In genomic region chr6:48482501-48482900, GRCm38 (mm10) we compare ENCODE assay signal across 23 mouse cellular contexts. TPM values are rescaled to one million over a fixed set of nuclear protein-coding genes. Genes with fewer than 3 reads are reported as not detected.
DNase-seq lines count a peak whose midpoint lies in the region; ATAC-seq lines count a peak whose summit lies in the region.
"Had no signal": no experiment of that assay in that cellular context is flagged by ENCODE, and none has a peak within 500 bp of the region (broad histone marks: within the 10 kb centered on the region; RNA-seq: fewer than 3 reads in every experiment).

No protein-coding gene starts in this region.

- peak; percentile 45; the same call in 1 of the 2 replicates for ATAC-seq in frontal cortex, adult (ENCODE audit: low TSS enrichment)
- no peak for ATAC-seq in megakaryocyte, adult 5-6 weeks (ENCODE audit: poor library complexity, severe bottlenecking)
- peak; percentile 49 for ATAC-seq in common myeloid progenitor, adult 5-6 weeks (replicated peaks; ENCODE audit: low read depth, poor library complexity, severe bottlenecking)
- no peak for ATAC-seq in limb, embryonic 13.5 days (ENCODE audit: low FRiP score, low read depth)
- ATAC-seq: forebrain, embryonic 15.5 days; intestine, embryonic 16.5 days had no signal

- H3K9ac ChIP-seq in limb, embryonic 13.5 days = 0 out of 2 replicates have a peak overlapping the region, but pooled peaks have one; percentile 8
- H3K9ac ChIP-seq: forebrain, embryonic 15.5 days; heart, embryonic 13.5 days; hindbrain, embryonic 15.5 days had no signal

- WGBS in limb, embryonic 13.5 days = 62% methylated on average over 5 of the region's 5 CpGs

- H3K4me3 ChIP-seq in megakaryocyte, embryonic 14.5 days (replicated peaks) = peak overlapping the region; percentile 20
- no peak overlapping the region for H3K4me3 ChIP-seq in limb, embryonic 13.5 days
- H3K4me3 ChIP-seq: forebrain, embryonic 15.5 days; heart, embryonic 13.5 days; hindbrain, embryonic 15.5 days had no signal

- peak overlapping the region; percentile 10; the same call in 1 of the 2 replicates for H3K27ac ChIP-seq in limb, embryonic 13.5 days
- H3K27ac ChIP-seq: forebrain, embryonic 15.5 days; heart, embryonic 13.5 days; hindbrain, embryonic 15.5 days had no signal

- no peaks in the 10 kb centered on the region for H3K9me3 ChIP-seq in megakaryocyte, embryonic 14.5 days
- H3K9me3 ChIP-seq in limb, embryonic 13.5 days = no peaks in the 10 kb centered on the region
- H3K9me3 ChIP-seq: forebrain, embryonic 15.5 days; G1E; heart, embryonic 13.5 days; hindbrain, embryonic 15.5 days had no signal

- no peak for DNase-seq in frontal cortex, postnatal 36 days (ENCODE audit: low spot score in 2 of 2)
- DNase-seq in thymus, postnatal 14 days = no peak
- DNase-seq: adrenal gland, adult 8-10 months; B cell, adult 2 months; cerebellum, adult 9-10 months; gastrocnemius, postnatal 25 days; heart, adult 18-20 months; heart, postnatal 14 days; kidney, postnatal 25 days; layer of hippocampus, postnatal 36 days; lung, postnatal 4 days had no signal

- no peak overlapping the region for H3K4me2 ChIP-seq in limb, embryonic 13.5 days (replicated peaks)
- H3K4me2 ChIP-seq: forebrain, embryonic 15.5 days; heart, embryonic 13.5 days; hindbrain, embryonic 15.5 days; midbrain, embryonic 11.5 days had no signal

- H3K27me3 ChIP-seq in megakaryocyte, embryonic 14.5 days (replicated peaks) = peaks cover 97% of the 10 kb centered on the region
- no peaks in the 10 kb centered on the region for H3K27me3 ChIP-seq in limb, embryonic 13.5 days
- H3K27me3 ChIP-seq: forebrain, embryonic 15.5 days; hindbrain, embryonic 15.5 days had no signal

- peaks cover 8% of the 10 kb centered on the region; the same call in 1 of the 2 replicates for H3K4me1 ChIP-seq in megakaryocyte, embryonic 14.5 days
- peaks cover 21% of the 10 kb centered on the region for H3K4me1 ChIP-seq in limb, embryonic 13.5 days
- H3K4me1 ChIP-seq: forebrain, embryonic 15.5 days had no signal

- no peaks in the 10 kb centered on the region for H3K36me3 ChIP-seq in megakaryocyte, embryonic 14.5 days (replicated peaks; ENCODE audit: low read length)
- H3K36me3 ChIP-seq in limb, embryonic 13.5 days = no peaks in the 10 kb centered on the region
- H3K36me3 ChIP-seq: forebrain, embryonic 15.5 days; G1E; heart, embryonic 13.5 days; hindbrain, embryonic 15.5 days had no signal

RNA-seq across cellular contexts. Expression of gene Sspo, which starts 34.5 kb away (rescaled TPM):
- polyA plus RNA-seq in megakaryocyte, embryonic 14.5 days (2012; ENCODE audit: insufficient read depth, low replicate concordance) = not detected in 2 replicates
- total RNA-seq in megakaryocyte, adult 5-6 weeks (2015) = 0.02 TPM in 1 of 2 replicates, not detected in the other
- total RNA-seq in megakaryocyte, adult 5-6 weeks (2017) = not detected in 2 replicates
- total RNA-seq in common myeloid progenitor, adult 5-6 weeks (2017) = not detected in 2 replicates
- 0.23 and 0.47 TPM in 2 replicates for polyA plus RNA-seq in limb, embryonic 13.5 days (2015; fragmentation: Nextera tagmentation; extraction: Ambion mirVana)
- polyA plus RNA-seq: G1E had no signal

RNA-seq across cellular contexts. Expression of gene Zfp467, which starts 36.9 kb away (rescaled TPM):
- 1.2 and 13.4 TPM in 2 replicates for polyA plus RNA-seq in megakaryocyte, embryonic 14.5 days (2012; ENCODE audit: insufficient read depth, low replicate concordance)
- total RNA-seq in megakaryocyte, adult 5-6 weeks (2015) = 23.7 and 28.7 TPM in 2 replicates
- total RNA-seq in megakaryocyte, adult 5-6 weeks (2017) = 7.4 and 9.0 TPM in 2 replicates
- total RNA-seq in common myeloid progenitor, adult 5-6 weeks (2017) = 1.8 and 2.8 TPM in 2 replicates
- 23.0 and 24.7 TPM in 2 replicates for polyA plus RNA-seq in limb, embryonic 13.5 days (2015; fragmentation: Nextera tagmentation; extraction: Ambion mirVana)

RNA-seq across cellular contexts. Expression of gene Atp6v0e2, which starts 54.9 kb away (rescaled TPM):
- polyA plus RNA-seq in megakaryocyte, embryonic 14.5 days (2012; ENCODE audit: insufficient read depth, low replicate concordance) = 2.1 TPM in 1 of 2 replicates, not detected in the other
- not detected in 2 replicates for total RNA-seq in megakaryocyte, adult 5-6 weeks (2015)
- 0.48 TPM in 1 of 2 replicates, not detected in the other for total RNA-seq in megakaryocyte, adult 5-6 weeks (2017)
- 2.1 TPM in 1 of 2 replicates, not detected in the other for total RNA-seq in common myeloid progenitor, adult 5-6 weeks (2017)
- 9.2 and 9.3 TPM in 2 replicates for polyA plus RNA-seq in limb, embryonic 13.5 days (2015; fragmentation: Nextera tagmentation; extraction: Ambion mirVana)
- total RNA-seq: CH12.LX had no signal
- polyA plus RNA-seq: G1E had no signal

Comparison
In these comparisons a context has a peak if more than half of its experiments do, and no peak if none do; other contexts are left out.
1. ATAC-seq: peak in frontal cortex, adult (single experiment) and common myeloid progenitor, adult 5-6 weeks (single experiment); none in megakaryocyte, adult 5-6 weeks (single experiment) and limb, embryonic 13.5 days (single experiment).